Mouse (Mus musculus): ENCODE results near the gene Pdk1.
"Not testable (repeated sequence)": the region's sequence is repeated elsewhere in the genome, so short reads cannot be mapped to it uniquely, and the experiment has no call there.

Pdk1 gene

GRCm38 (mm10) chr2:71874836-71875235 is 1.8 kb downstream of the Pdk1 start:
- no peak for DNase-seq

DNA sequence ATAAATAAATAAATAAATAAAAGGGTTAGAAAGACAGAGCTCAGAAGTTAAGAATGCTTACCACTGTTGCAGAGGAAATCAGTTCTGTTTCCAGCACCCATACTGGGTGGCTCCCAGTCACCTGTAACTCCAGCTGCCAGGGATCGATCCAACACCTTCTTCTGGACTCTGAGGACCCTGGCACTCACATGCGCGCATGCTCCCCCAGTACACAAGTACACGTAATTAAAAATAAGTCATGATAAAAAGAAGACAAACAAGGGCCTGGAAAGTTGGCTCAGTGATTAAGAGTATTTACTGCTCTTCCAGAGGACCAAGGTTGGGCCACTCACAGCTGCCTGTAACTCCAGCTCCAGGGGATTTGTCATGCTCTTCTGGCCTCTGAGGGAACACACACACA is 4.8 kb downstream of the Pdk1 start:
- DNase-seq, result no peak

- DNase-seq, result no peak
Measured at GRCm38 (mm10) chr2:71878441-71878840, 5.4 kb downstream of the Pdk1 start.

GRCm38 (mm10) chr2:71878943-71879342 is 5.9 kb downstream of the Pdk1 start:
- no peak for DNase-seq

DNA sequence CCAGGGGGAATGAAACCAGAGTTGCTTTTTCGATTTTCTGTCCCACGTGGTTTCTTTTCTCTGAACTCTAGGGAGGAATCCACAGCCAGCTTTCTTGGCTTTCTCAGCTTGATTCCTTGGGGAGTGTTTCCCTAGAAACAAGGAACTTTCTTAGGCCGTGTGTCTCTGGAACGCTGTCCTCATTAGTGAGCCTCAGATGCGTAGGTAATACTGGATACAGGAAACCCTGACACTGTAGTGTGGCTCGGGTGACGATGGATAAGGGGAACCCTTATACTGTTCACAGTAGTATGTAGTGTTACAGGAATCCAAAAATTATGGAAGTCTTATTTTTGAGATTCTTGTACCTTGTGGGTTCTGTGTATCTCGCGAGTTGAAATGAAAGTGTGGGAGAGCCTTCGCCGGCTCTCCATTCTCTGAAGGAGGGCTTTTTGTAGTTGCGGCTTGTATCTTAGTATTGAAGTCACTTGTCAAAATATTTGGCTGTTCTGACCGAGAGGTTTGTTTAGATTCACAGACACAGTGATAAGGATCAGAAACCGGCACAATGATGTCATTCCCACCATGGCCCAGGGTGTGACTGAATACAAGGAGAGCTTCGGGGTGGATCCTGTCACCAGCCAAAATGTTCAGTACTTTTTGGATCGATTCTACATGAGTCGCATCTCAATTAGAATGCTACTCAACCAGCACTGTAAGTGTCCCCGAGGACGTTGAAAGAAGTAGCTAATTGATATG is 10.1 kb downstream of the Pdk1 start:
- DNase-seq, result no peak

GRCm38 (mm10) chr2:71887269-71887668 is 14.2 kb downstream of the Pdk1 start:
- no peak for DNase-seq

DNA sequence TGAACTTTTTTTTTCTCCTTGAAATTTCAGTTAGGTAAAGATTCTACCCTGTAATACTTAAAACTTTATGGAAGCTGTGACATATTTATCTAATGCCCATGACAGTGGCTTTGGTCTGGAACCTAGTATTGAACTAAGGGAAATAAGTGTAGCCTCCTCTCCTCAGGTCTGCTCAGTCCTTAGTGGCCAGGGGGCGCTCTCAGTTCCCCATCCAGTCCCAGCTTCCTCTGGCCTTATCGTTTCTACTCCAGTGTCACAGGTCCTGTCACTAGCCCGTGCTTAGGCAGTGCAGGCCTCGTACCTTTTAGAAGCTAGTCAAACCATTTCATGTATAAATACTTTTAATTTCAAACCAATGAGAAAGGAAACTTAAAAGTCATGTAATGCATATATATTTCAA is 15.4 kb downstream of the Pdk1 start:
- DNase-seq, result no peak

DNA sequence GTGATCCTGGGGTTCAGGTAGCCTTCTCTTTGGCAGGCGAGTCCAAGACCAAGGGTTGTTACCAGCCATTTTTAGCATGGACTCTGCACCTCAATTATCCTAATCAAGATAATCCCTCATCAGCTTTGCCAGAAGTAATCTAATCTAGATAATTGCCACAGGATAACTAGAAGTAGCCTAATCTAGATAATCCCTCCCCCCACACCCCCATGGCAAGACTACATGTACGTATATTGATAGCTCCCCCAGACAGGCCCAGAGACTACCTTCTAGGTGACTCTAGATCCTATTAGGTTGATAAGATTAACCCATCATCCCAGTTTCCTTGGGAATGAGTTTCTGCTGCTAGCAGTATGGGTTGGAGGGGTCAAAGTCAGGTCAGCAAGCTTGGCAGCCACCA is 18.5 kb downstream of the Pdk1 start:
- no peak for DNase-seq

DNA sequence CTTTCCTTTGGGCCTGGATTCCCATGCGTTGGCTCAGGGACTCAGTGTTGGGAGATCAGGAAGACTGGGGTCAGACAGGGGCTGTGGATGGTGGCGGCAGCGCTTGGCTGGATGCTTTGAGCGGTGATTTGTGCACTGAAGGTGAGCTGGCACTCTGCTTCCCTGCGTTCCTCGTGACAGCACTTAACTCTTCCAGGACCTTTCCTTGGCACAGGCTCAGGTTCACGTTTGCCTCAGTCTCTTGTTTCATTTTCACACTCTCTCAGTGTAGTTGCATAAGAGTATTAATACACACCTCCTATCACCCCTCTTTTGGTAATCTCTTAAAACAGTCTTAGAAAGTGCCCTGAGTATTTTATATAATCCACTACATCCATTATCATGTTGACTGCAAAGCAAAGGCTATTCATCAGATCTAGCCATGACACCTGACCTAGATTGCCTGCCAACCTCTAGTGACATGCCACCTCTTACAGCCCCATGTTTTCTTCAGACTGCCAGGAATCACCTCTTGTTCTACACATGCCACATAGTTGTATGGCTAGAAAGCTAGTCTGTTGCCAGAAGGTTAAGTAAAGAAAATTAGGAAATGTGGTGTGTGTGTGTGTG is 19.8 kb downstream of the Pdk1 start:
- no peak for DNase-seq

- DNase-seq, result no peak
Measured at GRCm38 (mm10) chr2:71895596-71896286, 22.7 kb downstream of the Pdk1 start.

DNA sequence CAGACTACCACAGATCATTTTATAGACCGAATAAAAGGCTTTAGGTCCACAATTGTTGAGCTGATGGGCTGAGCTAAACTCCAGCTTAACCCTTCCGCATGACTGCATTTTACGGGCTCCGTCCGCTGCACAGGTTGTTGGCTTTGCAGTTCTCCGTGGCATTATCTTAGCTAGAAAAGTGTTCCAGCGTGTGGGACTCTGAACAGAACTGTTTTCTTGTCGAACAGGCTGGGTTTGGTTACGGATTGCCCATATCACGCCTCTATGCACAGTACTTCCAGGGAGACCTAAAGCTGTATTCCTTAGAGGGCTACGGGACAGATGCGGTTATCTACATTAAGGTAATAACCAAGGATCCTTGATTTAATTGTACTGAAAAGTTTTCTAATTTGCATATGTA is 24.4 kb downstream of the Pdk1 start:
- peak; percentile 31 to 47 for DNase-seq

- peak; percentile 37 to 65 for DNase-seq
Measured at GRCm38 (mm10) chr2:71898335-71898856, 25.4 kb downstream of the Pdk1 start.

DNA sequence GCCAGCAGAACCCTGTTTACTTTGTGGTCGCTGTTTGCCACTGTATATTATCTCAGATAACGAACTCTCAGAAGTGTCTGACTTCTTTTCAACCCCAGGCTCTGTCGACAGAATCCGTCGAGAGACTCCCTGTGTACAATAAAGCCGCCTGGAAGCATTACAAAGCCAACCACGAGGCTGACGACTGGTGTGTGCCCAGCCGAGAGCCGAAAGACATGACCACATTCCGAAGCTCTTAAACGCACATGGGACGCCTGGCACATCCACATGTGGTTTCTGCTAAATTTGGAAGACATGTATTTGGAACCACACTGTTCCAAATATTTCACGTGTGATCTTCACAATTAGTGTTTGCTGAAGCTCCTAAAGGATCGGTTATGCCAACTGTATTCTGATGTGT is 26.9 kb downstream of the Pdk1 start:
- DNase-seq, result no peak

DNA sequence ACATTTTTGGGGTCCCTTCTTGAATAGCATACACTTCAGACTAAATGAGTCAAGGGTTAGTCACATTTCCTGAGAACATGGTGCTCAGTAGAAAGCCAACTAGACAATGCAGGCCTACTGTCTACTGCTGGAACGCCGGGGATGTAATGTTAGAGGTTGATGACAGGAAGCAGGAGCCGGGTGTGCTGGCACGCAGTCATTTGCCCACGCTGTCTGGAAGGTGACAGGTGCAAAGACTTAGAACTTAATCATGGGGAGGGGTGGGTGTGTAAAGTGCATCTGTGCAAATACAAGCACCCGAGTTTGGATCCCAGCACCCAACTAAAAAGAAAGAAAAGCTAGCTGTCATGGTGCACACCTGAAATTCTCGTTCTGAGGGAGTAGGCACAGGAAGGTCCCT is 32.1 kb downstream of the Pdk1 start:
- no peak for DNase-seq

- not testable (repeated sequence) for DNase-seq
Measured at GRCm38 (mm10) chr2:71906356-71906755, 33.3 kb downstream of the Pdk1 start.

GRCm38 (mm10) chr2:71913911-71914310 is 40.9 kb downstream of the Pdk1 start:
- DNase-seq, result no peak

DNA sequence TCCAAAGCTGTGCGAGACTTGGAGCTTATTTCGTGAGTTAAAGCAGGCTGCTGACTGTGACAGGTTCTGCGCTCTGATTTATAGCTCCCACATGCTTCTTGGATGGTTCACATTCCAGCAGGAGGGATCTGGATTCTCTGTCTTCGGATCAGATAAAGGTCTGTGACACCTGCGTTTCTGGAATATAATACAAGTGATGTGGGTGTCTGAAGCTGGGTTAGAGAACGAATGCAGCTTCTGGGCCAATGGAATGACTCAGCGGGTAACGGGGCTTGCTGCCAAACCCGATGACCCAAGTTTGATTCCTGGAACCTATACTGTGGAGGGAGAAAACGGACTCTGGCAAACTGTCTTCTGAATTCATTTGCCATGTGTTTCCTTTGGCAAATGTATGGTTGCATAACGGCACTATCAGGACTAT is 46.2 kb downstream of the Pdk1 start:
- peak; percentile 11 to 36 for DNase-seq

GRCm38 (mm10) chr2:71924931-71925330 is 51.9 kb downstream of the Pdk1 start:
- not testable (repeated sequence) for DNase-seq

- DNase-seq, result no peak
Measured at GRCm38 (mm10) chr2:71934046-71934445, 61.0 kb downstream of the Pdk1 start.

- DNase-seq, result no peak
Measured at GRCm38 (mm10) chr2:71936711-71937110, 63.7 kb downstream of the Pdk1 start.

DNA sequence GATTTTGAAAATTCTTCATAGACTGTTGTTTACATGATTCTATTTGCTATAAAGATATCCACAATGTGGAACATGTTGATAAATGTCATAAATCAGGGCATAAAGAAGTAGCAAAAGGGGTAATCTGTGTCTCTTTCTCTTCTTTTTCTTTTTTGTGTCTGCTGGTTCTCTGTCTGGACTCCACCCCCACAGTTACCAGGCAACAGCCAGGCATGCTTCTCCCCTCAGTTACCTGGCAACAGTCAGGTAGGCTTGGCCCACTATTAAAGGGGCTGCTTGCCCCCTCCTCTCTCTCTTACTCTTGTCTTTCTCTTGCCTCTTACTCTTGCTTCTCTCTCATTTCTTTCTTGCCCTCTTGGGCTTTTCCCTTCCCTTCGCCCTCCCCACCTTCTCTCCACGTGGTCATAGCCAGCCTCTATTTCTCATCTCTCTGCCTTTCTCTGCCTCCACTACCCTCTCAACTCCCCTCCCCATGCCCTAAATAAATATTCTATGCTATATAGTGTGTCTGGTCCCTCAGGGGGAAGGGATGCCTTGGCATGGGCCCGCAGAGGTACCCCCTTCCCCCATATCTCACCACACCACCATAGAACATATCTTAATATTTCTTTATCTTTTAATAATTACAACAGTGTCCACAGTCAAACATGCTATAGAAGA is 64.8 kb downstream of the Pdk1 start:
- DNase-seq, result no peak

DNA sequence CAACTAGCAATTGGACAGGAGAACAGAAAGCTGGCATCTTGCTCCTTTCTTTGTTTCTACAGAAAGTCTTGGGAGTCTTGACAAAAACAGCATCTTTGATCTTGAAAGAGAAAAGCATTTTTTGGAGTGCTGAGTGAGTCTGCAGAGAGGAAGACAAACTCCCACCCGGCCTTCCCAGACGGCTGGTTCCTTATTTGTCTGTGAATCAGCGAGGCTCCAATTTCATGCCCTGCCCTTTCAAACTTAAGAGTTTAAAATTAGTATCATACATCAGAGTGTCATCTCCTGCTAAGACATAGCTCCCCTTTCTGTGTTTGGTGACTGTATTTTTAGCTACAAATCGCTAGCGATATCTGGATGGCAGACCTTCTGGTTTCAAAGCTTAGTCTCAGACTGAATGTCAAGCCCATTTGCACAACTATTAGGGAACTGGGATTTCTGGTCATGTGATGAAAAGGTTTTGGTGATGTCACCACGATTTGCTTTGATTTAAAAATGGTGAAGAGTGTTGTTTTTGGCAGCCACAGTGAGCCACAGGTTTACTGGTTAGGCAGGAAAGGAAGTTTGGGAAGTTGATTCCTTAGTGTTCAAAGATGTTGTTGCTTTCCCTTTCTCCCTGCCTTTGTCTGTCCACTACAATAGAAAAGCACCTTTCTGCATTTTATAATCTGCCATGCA is 65.8 kb downstream of the Pdk1 start:
- no peak for DNase-seq
